Mouse (Mus musculus) effector memory CD4-positive, alpha-beta T cell, adult 7 months (primary cell): ENCODE results near the gene Twf2. TPM values are rescaled to one million over a fixed set of nuclear protein-coding genes. Genes with fewer than 3 reads are reported as not detected.

ENCODE experiments used
- polyA plus RNA-seq: library from polyadenylated mRNA; unstranded; fragments of 100-300 nt; shearing (Covaris generic); gene quantifications from one replicate; pipeline ENCODE4 v1.2.1, GENCODE M21; 2017

Gene Twf2
- polyA plus RNA-seq, result 115 TPM

DNA sequence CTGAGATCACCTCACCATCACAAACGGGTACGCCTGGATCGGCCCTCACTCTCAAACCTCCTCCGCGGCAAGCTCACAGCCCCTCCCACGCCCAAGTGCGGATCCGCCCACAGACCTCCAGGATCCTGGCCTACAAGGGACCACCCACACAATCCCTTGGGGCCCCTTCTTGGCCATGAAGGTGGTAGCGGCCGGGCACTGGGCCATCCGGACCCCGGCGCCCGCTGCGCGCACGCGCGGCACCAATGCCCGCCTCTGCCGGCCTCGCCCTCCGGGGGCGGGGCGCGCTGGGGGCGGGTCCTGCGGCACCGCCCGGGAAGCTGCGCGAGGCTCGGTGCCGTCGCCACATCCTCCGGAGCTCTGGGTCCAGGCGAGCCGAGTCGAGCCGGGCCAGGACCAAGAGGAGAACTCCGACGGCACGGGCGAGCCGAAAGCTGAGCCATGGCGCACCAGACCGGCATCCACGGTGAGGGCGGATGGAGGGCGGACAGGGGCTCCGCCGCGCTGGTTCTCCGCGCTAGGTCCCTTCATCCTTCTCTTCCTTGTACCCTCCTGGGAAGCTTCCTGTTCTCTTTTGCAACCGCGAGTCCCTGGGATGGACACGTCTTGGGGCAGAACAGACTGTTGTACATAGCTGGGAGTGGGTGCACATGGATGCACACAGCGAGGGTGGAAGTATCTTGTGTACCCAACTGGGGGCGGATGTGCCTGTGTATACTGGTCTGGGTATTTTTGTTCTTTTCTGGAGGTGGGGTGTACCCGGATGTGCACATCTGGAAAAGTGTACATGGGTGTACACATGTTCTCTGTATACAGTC is at the start of gene Twf2:
Gene Twf2, plus strand, starts transcription at position 290 of the 818 bp plus-strand sequence.

DNA sequence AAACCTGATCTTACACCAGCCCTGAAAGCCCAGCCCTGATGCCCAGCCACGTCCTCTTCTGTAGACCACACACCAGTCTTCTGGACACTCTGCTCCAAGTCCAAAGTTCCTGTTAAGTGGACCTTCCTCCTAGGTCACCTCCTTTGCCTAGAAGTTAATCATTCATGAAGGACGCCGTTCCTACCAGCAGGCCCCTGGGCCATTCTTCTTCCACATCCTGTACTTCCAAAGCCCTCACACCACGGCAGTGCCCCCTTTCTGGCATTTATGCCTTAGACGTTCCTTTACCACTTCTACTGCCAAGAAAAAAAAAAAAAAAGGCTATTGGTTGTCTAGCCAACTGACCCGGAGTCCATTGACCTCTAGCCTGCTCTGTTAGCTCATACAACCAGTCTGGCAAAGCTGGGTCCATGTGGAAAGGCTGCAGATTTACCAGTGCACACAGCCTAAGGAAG is 44.8 kb upstream of the Twf2 start, which contains the start of gene Glyctk:
Gene Glyctk, minus strand, starts transcription at position 102 of the 455 bp plus-strand sequence.

DNA sequence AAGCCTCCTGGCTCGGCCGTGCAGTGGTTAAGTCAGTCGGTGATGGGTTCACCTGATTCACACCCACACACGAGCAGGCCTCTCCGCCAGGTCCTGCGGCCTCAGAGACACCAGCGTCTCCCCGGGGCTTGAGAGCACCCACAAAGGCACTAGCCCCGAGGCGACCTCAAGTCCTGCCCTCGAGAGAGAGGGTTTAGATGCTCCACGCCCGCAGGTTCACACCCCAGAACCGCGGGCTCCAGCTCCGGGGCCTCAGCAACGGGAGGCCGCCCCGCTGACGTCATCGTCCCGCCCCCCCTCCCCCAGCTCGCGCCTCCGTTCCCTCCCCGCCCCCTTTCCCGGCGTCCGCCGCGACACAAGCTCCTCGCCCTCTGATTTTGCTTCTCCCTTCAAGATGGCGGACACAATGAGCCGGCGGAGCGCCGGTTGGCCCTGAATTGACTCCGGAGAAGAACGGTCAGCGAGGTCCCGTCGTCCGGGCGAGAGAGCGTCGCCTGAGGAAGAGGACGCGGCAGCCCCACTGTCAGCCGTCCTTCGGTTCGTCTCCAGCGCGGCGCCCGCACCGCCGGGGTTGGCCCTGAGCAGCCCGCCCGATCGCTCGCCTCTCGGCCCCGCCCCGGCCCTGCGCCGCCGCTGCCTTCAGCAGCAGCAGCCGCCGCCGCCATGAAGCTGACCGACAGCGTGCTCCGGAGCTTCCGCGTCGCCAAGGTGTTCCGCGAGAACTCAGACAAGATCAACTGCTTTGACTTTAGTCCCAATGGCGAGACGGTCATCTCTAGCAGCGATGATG is 32.2 kb upstream of the Twf2 start, which contains the start of gene Wdr82:
Gene Wdr82, plus strand, starts transcription at position 373 of the 790 bp plus-strand sequence.

GRCm38 (mm10) chr9:106199535-106200272 is 3.2 kb upstream of the Twf2 start, which contains the start of gene Ppm1m:
Gene Ppm1m (minus strand): TSS chr9:106199746.

GRCm38 (mm10) chr9:106222261-106222851 is 19.4 kb downstream of the Twf2 start, which contains the start of gene Tlr9:
Gene Tlr9 (plus strand): TSS chr9:106222598.

Other genes starting within 250 kb of the Twf2 start
- not detected for gene Col6a5, start 242.5 kb upstream of the Twf2 start, polyA plus RNA-seq
- gene Col6a4, start 106.3 kb upstream of the Twf2 start, polyA plus RNA-seq, result not detected
- 2.6 TPM for gene Glyctk, start 45.0 kb upstream of the Twf2 start, polyA plus RNA-seq
- gene Wdr82, start 32.2 kb upstream of the Twf2 start, polyA plus RNA-seq, result 49.7 TPM
- gene Ppm1m, start 3.4 kb upstream of the Twf2 start, polyA plus RNA-seq, result 46.1 TPM
- not detected for gene Tlr9, start 19.5 kb downstream of the Twf2 start, polyA plus RNA-seq
- 20.0 TPM for gene Alas1, start 45.5 kb downstream of the Twf2 start, polyA plus RNA-seq
- gene Poc1a, start 78.0 kb downstream of the Twf2 start, polyA plus RNA-seq, result 2.5 TPM
- 28.5 TPM for gene Dusp7, start 165.5 kb downstream of the Twf2 start, polyA plus RNA-seq
- 701 TPM for gene Rpl29, start 226.3 kb downstream of the Twf2 start, polyA plus RNA-seq
- gene Acy1, start 235.2 kb downstream of the Twf2 start, polyA plus RNA-seq, result 28.6 TPM
- gene Abhd14b, start 244.4 kb downstream of the Twf2 start, polyA plus RNA-seq, result 8.5 TPM
- 27.0 TPM for gene Abhd14a, start 244.6 kb downstream of the Twf2 start, polyA plus RNA-seq